Mouse (Mus musculus) central nervous system, embryonic 14 days (tissue): Measurements from ENCODE around the gene Slc18a2. TPM values are rescaled to one million over a fixed set of nuclear protein-coding genes. Genes with fewer than 3 reads are reported as not detected.

Experiments used
- polyA plus RNA-seq: library from polyadenylated mRNA; depleted of rRNA; stranded (reverse); fragments of >200 nt; gene quantifications from 2 replicates; pipeline ENCODE4 v1.2.3, GENCODE M21; 2012; rRNA removed

Slc18a2 gene
- polyA plus RNA-seq: 20.8 and 32.0 TPM in 2 replicates

DNA sequence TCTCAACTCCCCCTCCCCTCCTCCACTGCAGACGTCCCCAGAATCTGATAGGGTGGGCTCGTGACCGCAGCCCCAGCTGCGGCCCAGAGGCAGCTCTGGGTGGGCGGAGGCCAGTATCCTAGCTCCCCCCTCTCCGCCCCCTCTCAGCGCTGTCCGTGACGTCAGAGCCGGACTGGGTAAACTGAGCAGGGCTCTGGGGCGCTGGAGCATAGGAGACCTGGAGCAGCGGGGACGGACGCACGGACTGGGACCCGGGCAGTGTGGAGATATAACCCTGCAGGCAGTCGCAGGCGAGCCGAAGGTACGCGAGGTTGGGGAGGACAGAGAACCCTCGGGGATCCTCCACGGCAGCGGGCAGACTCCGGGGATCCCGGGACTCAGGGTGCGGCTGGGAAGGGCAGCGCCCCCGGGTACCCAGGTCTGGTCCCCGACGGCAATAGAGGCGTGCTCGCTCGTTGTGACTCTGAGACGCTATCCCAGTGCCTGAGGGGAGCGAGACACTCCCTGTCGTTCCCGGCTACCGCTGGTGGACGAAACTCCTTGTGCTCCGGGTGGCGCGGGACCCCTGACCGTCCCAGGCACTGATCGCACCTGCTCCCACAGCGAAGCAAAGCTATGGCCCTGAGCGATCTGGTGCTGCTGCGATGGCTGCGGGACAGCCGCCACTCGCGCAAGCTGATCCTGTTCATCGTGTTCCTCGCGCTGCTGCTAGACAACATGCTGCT, at the start of gene Slc18a2:
Gene Slc18a2, plus strand, starts transcription at position 179 of the 725 bp plus-strand sequence.

DNA sequence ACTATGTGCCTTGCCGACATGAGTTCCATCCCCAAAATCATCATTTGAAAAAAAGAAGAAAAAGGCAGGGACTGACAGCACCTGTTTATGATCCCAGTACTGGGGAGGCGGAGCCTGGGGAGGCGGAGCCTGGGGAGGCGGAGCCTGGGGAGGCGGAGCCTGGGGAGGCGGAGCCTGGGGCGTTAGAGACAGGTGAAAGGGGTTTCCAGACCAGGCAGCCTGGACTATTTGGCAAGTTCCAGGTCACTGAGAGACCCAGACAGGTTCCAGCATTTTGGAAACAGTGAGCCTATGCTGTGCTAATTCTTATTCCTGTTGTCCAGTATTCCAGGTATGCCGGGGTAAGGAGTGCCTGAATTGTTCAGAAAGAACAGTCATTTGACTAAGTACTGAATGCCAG, 41.7 kb upstream of the Slc18a2 start, which contains the start of gene Kcnk18:
Gene Kcnk18, plus strand, starts transcription at position 224 of the 400 bp plus-strand sequence.

DNA sequence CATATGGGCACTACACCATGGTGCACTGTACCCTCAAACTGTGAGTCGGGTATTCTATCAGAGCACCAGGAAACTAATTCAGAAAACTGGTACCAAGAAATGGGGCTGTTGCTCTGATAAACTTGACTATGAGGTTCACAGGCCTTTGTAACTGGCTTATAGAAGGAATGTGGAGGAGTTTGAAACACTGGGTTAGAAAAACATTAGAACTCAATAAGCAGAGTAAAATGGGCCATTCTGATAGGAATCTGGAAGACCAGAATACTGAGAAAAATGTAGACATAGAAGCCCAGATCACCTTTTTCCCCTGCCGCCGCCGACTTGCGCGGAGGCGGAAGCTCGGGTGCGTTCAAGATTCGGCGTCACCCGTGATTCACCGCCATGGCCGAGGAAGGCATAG, 61.3 kb downstream of the Slc18a2 start, which contains the start of gene Rps12-ps3:
Gene Rps12-ps3, plus strand, starts transcription at position 301 of the 400 bp plus-strand sequence.

Other genes with a start within 250 kb of the Slc18a2 start
- gene Shtn1, start 184.8 kb upstream of the Slc18a2 start, polyA plus RNA-seq: 42.6 and 54.2 TPM in 2 replicates
- gene Vax1, start 90.8 kb upstream of the Slc18a2 start, polyA plus RNA-seq: 8.2 and 14.7 TPM in 2 replicates
- gene Kcnk18, start 41.7 kb upstream of the Slc18a2 start, polyA plus RNA-seq: 0.03 TPM in 1 of 2 replicates, not detected in the other
- gene Rps12-ps3, start 61.4 kb downstream of the Slc18a2 start, polyA plus RNA-seq: 106 and 113 TPM in 2 replicates
- 13.1 and 14.0 TPM in 2 replicates for gene Pdzd8, start 84.9 kb downstream of the Slc18a2 start, polyA plus RNA-seq
- gene Emx2, start 197.5 kb downstream of the Slc18a2 start, polyA plus RNA-seq: 22.0 and 27.8 TPM in 2 replicates